Mouse (Mus musculus): ENCODE data around the gene Adamtsl4. TPM values are rescaled to one million over a fixed set of nuclear protein-coding genes. Genes with fewer than 3 reads are reported as not detected.
A peak's percentile ranks its signal among the peaks of the same experiment; 100 is the strongest.

Adamtsl4 gene
- polyA plus RNA-seq, 1 experiment: 4.1 TPM

DNA sequence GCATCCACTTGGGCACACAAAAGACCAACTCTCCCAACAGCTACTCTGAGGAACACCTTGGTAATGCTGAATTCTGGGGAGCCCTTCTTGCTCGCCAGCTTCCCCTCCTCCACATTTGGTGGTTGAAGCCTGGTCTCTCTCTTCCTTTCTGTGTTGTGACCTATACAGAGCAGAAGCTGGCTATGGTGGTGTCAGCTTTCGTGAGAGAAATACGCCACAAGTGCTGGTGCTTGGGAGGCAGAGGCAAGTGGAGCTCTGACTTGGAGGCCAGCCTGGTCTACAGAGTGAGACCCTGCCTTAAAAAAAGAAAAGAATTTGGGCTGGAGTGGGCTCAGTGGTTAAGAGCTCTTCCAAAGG is 18.4 kb downstream of the Adamtsl4 start:
- H3K36me3 ChIP-seq (ENCODE audit: control insufficient read depth, insufficient read depth, low read length): peaks cover 8% of the 10 kb centered on the region
- no peak overlapping the region for H3K4me3 ChIP-seq (ENCODE audit: control insufficient read depth, insufficient read depth, low read length)
- H3K27ac ChIP-seq (ENCODE audit: control insufficient read depth, insufficient read depth, low read length): peak overlapping the region; percentile 92
- no peaks in the 10 kb centered on the region for H3K27me3 ChIP-seq (ENCODE audit: control insufficient read depth, insufficient read depth, low read length)
- WGBS: 10% methylated on average over 3 of the region's 3 CpGs
- no peak for TF ChIP-seq CTCF (IDR thresholded peaks at IDR 0.05; ENCODE audit: borderline replicate concordance, control insufficient read depth, extremely low read depth, insufficient read depth, low read length, poor library complexity)
- TF ChIP-seq POLR2A (IDR thresholded peaks at IDR 0.05; ENCODE audit: control insufficient read depth, extremely low read depth, insufficient read depth, low read length, poor library complexity): no peak
- peak; percentile 40 for DNase-seq
- peaks cover 71% of the 10 kb centered on the region for H3K4me1 ChIP-seq (replicated peaks; ENCODE audit: control insufficient read depth, insufficient read depth, low read length)

DNA sequence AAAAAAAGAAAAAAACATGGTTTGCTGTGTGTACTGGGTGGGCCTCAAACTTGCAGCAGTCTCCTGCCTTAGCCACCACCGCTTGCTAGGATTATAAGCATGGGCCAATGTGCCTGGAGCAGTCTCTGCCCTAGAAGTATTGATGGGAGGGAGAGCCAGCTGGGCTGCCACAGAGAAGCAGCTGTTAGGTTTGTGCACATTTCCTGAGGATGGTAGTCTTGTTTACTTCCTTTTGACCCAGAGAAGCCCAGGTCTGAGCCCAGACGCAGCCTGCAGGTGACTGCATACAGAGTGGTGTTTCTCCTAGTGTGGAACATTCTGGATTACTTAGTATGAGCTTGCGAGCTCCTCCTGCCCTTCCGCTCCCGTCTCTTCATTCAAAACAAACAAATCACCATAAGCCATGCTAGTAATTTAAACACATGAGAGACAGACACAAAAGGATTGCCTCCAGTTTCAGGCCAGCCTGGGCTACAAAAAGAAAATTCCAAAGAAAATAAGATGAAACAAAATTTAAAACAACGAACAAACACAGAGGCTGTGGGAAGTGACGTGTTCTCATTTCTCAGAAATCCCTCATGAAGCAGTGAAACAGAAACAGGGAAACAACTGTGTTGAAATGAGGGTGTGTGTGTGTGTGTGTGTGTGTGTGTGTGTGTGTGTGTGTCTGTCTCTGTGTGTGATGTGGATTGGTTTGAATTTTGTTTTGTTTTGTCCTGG is 19.0 kb downstream of the Adamtsl4 start:
- Histone ChIP-seq H3K27ac (ENCODE audit: control insufficient read depth, insufficient read depth, low read length) (peak overlapping the region; percentile 92), H3K4me1 (replicated peaks; ENCODE audit: control insufficient read depth, insufficient read depth, low read length) (peaks cover 71% of the 10 kb centered on the region), H3K4me3 (ENCODE audit: control insufficient read depth, insufficient read depth, low read length) (no peak overlapping the region), H3K36me3 (ENCODE audit: control insufficient read depth, insufficient read depth, low read length) (peaks cover 14% of the 10 kb centered on the region), H3K27me3 (ENCODE audit: control insufficient read depth, insufficient read depth, low read length) (no peaks in the 10 kb centered on the region)
- DNase-seq: peak; percentile 75
- 4% methylated on average over 7 of the region's 7 CpGs for WGBS
- TF ChIP-seq POLR2A (IDR thresholded peaks at IDR 0.05; ENCODE audit: control insufficient read depth, extremely low read depth, insufficient read depth, low read length, poor library complexity): 0 out of 2 replicates have a peak, but pooled peaks have one; percentile 36
- no peak for TF ChIP-seq CTCF (IDR thresholded peaks at IDR 0.05; ENCODE audit: borderline replicate concordance, control insufficient read depth, extremely low read depth, insufficient read depth, low read length, poor library complexity)

DNA sequence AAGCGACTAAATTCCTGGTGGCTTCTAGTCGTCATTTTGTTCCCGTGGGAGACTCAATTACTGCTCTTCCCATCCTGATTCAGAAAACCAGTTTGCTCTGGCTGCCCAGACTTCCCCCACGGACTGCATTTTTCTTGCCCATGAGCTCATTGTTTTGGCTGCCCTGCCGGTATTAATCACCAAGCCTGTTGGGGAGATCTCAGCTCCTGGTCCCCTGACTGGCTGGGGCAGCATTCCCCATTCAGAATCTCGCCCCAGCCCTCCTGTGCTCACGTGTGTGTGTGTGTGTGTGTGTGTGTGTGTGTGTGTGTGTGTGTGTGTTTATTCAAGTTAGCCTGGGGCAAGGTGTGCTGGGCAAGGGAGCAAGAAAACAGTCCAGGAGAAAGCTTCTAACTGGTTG is 19.7 kb downstream of the Adamtsl4 start:
- Histone ChIP-seq H3K36me3 (ENCODE audit: control insufficient read depth, insufficient read depth, low read length) (peaks cover 20% of the 10 kb centered on the region), H3K27ac (ENCODE audit: control insufficient read depth, insufficient read depth, low read length) (peak overlapping the region; percentile 92), H3K4me3 (ENCODE audit: control insufficient read depth, insufficient read depth, low read length) (peak overlapping the region; percentile 7; the same call in 1 of the 2 replicates), H3K27me3 (ENCODE audit: control insufficient read depth, insufficient read depth, low read length) (no peaks in the 10 kb centered on the region), H3K4me1 (replicated peaks; ENCODE audit: control insufficient read depth, insufficient read depth, low read length) (peaks cover 69% of the 10 kb centered on the region)
- WGBS: 68% methylated on average over 7 of the region's 7 CpGs
- no peak for DNase-seq
- TF ChIP-seq POLR2A (IDR thresholded peaks at IDR 0.05; ENCODE audit: control insufficient read depth, extremely low read depth, insufficient read depth, low read length, poor library complexity) (no peak), CTCF (IDR thresholded peaks at IDR 0.05; ENCODE audit: borderline replicate concordance, control insufficient read depth, extremely low read depth, insufficient read depth, low read length, poor library complexity) (no peak)

DNA sequence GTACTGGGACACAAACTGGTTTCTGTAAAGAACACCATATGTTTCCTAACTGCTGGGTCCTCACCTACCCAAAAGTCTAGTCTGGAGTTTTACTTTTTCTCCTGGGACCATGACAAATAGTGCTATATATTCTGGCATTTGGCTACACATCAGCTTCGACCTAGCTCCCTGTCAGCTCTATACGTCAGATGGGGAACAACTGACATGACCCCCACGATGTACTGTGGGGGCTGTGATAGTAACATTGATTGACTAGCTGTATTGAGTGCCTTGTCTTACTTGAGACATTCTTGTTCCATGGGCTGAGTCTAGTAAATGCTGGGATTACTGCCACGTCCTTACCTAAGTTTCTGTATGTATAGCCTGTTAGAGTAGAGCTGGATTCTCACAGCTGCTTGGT is 20.2 kb downstream of the Adamtsl4 start:
- peak overlapping the region; percentile 92 for H3K27ac ChIP-seq (ENCODE audit: control insufficient read depth, insufficient read depth, low read length)
- no peak for DNase-seq
- H3K36me3 ChIP-seq (ENCODE audit: control insufficient read depth, insufficient read depth, low read length): peaks cover 25% of the 10 kb centered on the region
- no peaks in the 10 kb centered on the region for H3K27me3 ChIP-seq (ENCODE audit: control insufficient read depth, insufficient read depth, low read length)
- no peak overlapping the region for H3K4me3 ChIP-seq (ENCODE audit: control insufficient read depth, insufficient read depth, low read length)
- 74% methylated on average over 4 of the region's 4 CpGs for WGBS
- TF ChIP-seq POLR2A (IDR thresholded peaks at IDR 0.05; ENCODE audit: control insufficient read depth, extremely low read depth, insufficient read depth, low read length, poor library complexity) (no peak), CTCF (IDR thresholded peaks at IDR 0.05; ENCODE audit: borderline replicate concordance, control insufficient read depth, extremely low read depth, insufficient read depth, low read length, poor library complexity) (no peak)
- peaks cover 67% of the 10 kb centered on the region for H3K4me1 ChIP-seq (replicated peaks; ENCODE audit: control insufficient read depth, insufficient read depth, low read length)

DNA sequence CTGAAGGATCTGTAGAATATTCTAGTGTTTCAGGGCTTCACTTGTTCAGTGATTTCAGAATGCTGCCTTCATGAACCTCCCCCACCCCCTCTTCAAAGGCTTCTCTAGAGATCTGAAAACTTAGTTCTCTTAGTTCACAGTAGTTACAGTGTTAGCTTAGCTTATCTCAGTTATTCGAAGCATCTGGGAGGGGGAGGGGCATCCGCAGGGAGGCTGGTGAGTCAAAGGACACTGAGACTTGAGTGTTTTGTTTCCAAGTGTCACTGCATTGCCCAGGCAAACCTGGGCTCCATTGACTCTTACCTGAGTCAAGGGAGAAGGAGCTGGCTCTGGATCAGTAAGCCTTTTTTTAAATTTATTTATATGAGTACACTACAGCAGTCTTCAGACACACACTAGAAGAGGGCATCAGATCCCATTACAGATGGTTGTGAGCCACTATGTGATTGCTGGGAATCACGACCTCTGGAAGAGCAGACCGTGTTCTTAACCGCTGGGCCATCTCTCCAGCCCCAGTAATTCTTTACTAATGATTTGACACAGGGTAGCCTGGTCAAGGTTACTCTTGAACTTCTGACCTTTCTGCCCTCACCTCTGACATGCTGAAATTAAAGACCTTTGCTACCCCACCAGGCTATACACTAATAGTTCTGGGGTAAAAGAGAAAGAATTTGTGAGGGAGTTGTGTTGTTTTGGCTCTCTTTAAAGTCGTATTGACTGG is 21.4 kb downstream of the Adamtsl4 start:
- Histone ChIP-seq H3K27me3 (ENCODE audit: control insufficient read depth, insufficient read depth, low read length) (no peaks in the 10 kb centered on the region), H3K36me3 (ENCODE audit: control insufficient read depth, insufficient read depth, low read length) (peaks cover 35% of the 10 kb centered on the region), H3K27ac (ENCODE audit: control insufficient read depth, insufficient read depth, low read length) (peak overlapping the region; percentile 60), H3K4me1 (replicated peaks; ENCODE audit: control insufficient read depth, insufficient read depth, low read length) (peaks cover 56% of the 10 kb centered on the region), H3K4me3 (ENCODE audit: control insufficient read depth, insufficient read depth, low read length) (no peak overlapping the region)
- 62% methylated on average over 6 of the region's 6 CpGs for WGBS
- peak; percentile 81 for DNase-seq
- TF ChIP-seq POLR2A (IDR thresholded peaks at IDR 0.05; ENCODE audit: control insufficient read depth, extremely low read depth, insufficient read depth, low read length, poor library complexity): no peak
- no peak for TF ChIP-seq CTCF (IDR thresholded peaks at IDR 0.05; ENCODE audit: borderline replicate concordance, control insufficient read depth, extremely low read depth, insufficient read depth, low read length, poor library complexity)

DNA sequence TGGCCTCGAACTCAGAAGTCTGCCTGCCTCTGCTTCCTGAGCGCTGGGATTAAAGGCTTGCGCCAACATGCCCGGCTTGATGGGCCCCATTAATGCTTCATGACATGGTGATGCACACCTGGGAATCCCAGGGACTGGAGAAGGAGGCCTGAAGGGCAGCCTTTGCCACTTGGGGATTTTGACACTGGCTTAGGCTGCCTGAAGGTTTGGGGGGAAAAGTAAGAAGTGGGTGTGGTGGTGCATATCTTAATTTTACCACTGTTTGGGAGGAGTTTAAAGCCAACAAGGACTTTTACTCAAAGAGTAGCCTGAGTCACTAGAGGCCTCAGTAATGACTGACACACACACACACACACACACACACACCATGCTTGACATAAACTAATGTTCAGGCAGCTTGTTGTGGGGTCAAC is 22.8 kb downstream of the Adamtsl4 start:
- DNase-seq: no peak
- WGBS: 84% methylated on average over 4 of the region's 4 CpGs
- peaks cover 48% of the 10 kb centered on the region for H3K36me3 ChIP-seq (ENCODE audit: control insufficient read depth, insufficient read depth, low read length)
- peak overlapping the region; percentile 65 for H3K27ac ChIP-seq (ENCODE audit: control insufficient read depth, insufficient read depth, low read length)
- no peak for TF ChIP-seq CTCF (IDR thresholded peaks at IDR 0.05; ENCODE audit: borderline replicate concordance, control insufficient read depth, extremely low read depth, insufficient read depth, low read length, poor library complexity)
- no peak for TF ChIP-seq POLR2A (IDR thresholded peaks at IDR 0.05; ENCODE audit: control insufficient read depth, extremely low read depth, insufficient read depth, low read length, poor library complexity)
- H3K27me3 ChIP-seq (ENCODE audit: control insufficient read depth, insufficient read depth, low read length): no peaks in the 10 kb centered on the region
- H3K4me1 ChIP-seq (replicated peaks; ENCODE audit: control insufficient read depth, insufficient read depth, low read length): peaks cover 55% of the 10 kb centered on the region
- no peak overlapping the region for H3K4me3 ChIP-seq (ENCODE audit: control insufficient read depth, insufficient read depth, low read length)

Data from thymus, adult 2 months (tissue).